Mouse (Mus musculus) heart, embryonic 11.5 days (tissue): ENCODE measurements around the gene Iqcf5. TPM values are rescaled to one million over a fixed set of nuclear protein-coding genes. Genes with fewer than 3 reads are reported as not detected.

ENCODE experiments used
- ATAC-seq: fragments of 200-750 bp; cut with Nextera tagmentation; replicated peaks from 2 replicates; pipeline ENCODE4 v1.8.0; 2017; ENCODE audit warnings: moderate library complexity; ENCODE audit not compliant: insufficient number of reproducible peaks, low FRiP score, low TSS enrichment
- H3K27ac ChIP-seq: fragments of 300-500 bp; sonication (generic); 2 replicates; pipeline ENCODE4 v1.5.1; 2014; ENCODE audit warnings: mild to moderate bottlenecking, low read depth, low read length
- H3K27me3 ChIP-seq: fragments of 300-500 bp; sonication (generic); 2 replicates; pipeline ENCODE4 v1.6.1; 2014; ENCODE audit warnings: mild to moderate bottlenecking, low read length, mixed read lengths; ENCODE audit not compliant: control insufficient read depth, insufficient read depth
- H3K36me3 ChIP-seq: fragments of 300-500 bp; sonication (generic); 2 replicates; pipeline ENCODE4 v1.6.1; 2014; ENCODE audit warnings: mild to moderate bottlenecking, low read length, moderate library complexity, mixed read lengths; ENCODE audit not compliant: control insufficient read depth, insufficient read depth
- H3K4me1 ChIP-seq: fragments of 300-500 bp; sonication (generic); 2 replicates; pipeline ENCODE4 v1.6.1; 2014; ENCODE audit warnings: low read length; ENCODE audit not compliant: control insufficient read depth, insufficient read depth
- H3K4me2 ChIP-seq: fragments of 300-500 bp; sonication (generic); 2 replicates; pipeline ENCODE4 v1.6.1; 2014; ENCODE audit warnings: mild to moderate bottlenecking, moderate library complexity
- H3K4me3 ChIP-seq: fragments of 300-500 bp; sonication (generic); 2 replicates; pipeline ENCODE4 v1.5.1; 2014; ENCODE audit warnings: low read depth, low read length
- H3K9ac ChIP-seq: fragments of 300-500 bp; sonication (generic); 2 replicates; pipeline ENCODE4 v1.6.1; 2014; ENCODE audit warnings: mild to moderate bottlenecking, low read depth, low read length, moderate library complexity
- H3K9me3 ChIP-seq: fragments of 300-500 bp; sonication (generic); replicated peaks from 2 replicates; pipeline ENCODE4 v1.6.1; 2016; ENCODE audit warnings: low read length; ENCODE audit not compliant: control insufficient read depth
- WGBS: fragments of 180-500 bp; shearing (Covaris S2); extraction: QIAGEN DNeasy Blood & Tissue Kit; methylation state at CpG from one replicate; pipeline ENCODE4 v1.1.7; 2014; ENCODE audit not compliant: insufficient replicate concordance; 5-methylcytosine and 5-hydroxymethylcytosine counted together
- polyA plus RNA-seq: library from polyadenylated mRNA; unstranded; fragments of >200 nt; fragmentation: Nextera tagmentation; extraction: Ambion mirVana; gene quantifications from 2 replicates; pipeline ENCODE4 v1.2.1, GENCODE M21; 2014

Gene Iqcf5
- polyA plus RNA-seq, 1 experiment from 2014 or later = not detected

- Histone ChIP-seq H3K9me3 (no peaks in the 10 kb centered on the region), H3K4me2 (peak within 1 kb of the TSS; percentile 77), H3K4me3 (peak within 1 kb of the TSS; percentile 57), H3K9ac (peak within 1 kb of the TSS; percentile 63), H3K36me3 (no peaks in the 10 kb centered on the region), H3K27ac (no peak within 1 kb of the TSS), H3K4me1 (peaks cover 28% of the 10 kb centered on the region), H3K27me3 (no peaks in the 10 kb centered on the region)
- under 1% methylated on average over 41 of the region's 41 CpGs for WGBS
- peak; percentile 98 for ATAC-seq
Measured at GRCm38 (mm10) chr9:106476924-106477484, 37.4 kb upstream of the Iqcf5 start, which contains the start of gene Parp3. TSS of gene Parp3 (minus strand) at chr9:106476949.

GRCm38 (mm10) chr9:106477649-106478048 lies 36.7 kb upstream of the Iqcf5 start:
- H3K9me3 ChIP-seq = no peaks in the 10 kb centered on the region
- no peak overlapping the region for H3K27ac ChIP-seq
- 2% methylated on average over 16 of the region's 16 CpGs for WGBS
- peak overlapping the region; percentile 77 for H3K4me2 ChIP-seq
- H3K9ac ChIP-seq = peak overlapping the region; percentile 63
- H3K27me3 ChIP-seq = no peaks in the 10 kb centered on the region
- no peak for ATAC-seq
- H3K36me3 ChIP-seq = peaks cover under 1% of the 10 kb centered on the region; the same call in 1 of the 2 replicates
- H3K4me1 ChIP-seq = peaks cover 23% of the 10 kb centered on the region
- H3K4me3 ChIP-seq = peak overlapping the region; percentile 57

GRCm38 (mm10) chr9:106478101-106478500 lies 36.3 kb upstream of the Iqcf5 start:
- H3K4me2 ChIP-seq = peak overlapping the region; percentile 77
- peaks cover 5% of the 10 kb centered on the region for H3K36me3 ChIP-seq
- peaks cover 23% of the 10 kb centered on the region for H3K4me1 ChIP-seq
- H3K9ac ChIP-seq = peak overlapping the region; percentile 63; the same call in 1 of the 2 replicates
- no peak for ATAC-seq
- no peaks in the 10 kb centered on the region for H3K9me3 ChIP-seq
- H3K27ac ChIP-seq = no peak overlapping the region
- H3K27me3 ChIP-seq = no peaks in the 10 kb centered on the region
- peak overlapping the region; percentile 57 for H3K4me3 ChIP-seq
- 77% methylated on average over 9 of the region's 9 CpGs for whole genome bisulfite sequencing

GRCm38 (mm10) chr9:106480541-106480940 lies 33.8 kb upstream of the Iqcf5 start:
- H3K4me3 ChIP-seq = no peak overlapping the region
- H3K9ac ChIP-seq = no peak overlapping the region
- WGBS = 90% methylated on average over 7 of the region's 7 CpGs
- no peak overlapping the region for H3K4me2 ChIP-seq
- peaks cover 13% of the 10 kb centered on the region for H3K4me1 ChIP-seq
- no peak overlapping the region for H3K27ac ChIP-seq
- ATAC-seq = no peak
- peaks cover 21% of the 10 kb centered on the region for H3K36me3 ChIP-seq
- H3K9me3 ChIP-seq = no peaks in the 10 kb centered on the region
- H3K27me3 ChIP-seq = no peaks in the 10 kb centered on the region

GRCm38 (mm10) chr9:106481075-106481474 lies 33.3 kb upstream of the Iqcf5 start:
- 92% methylated on average over 15 of the region's 15 CpGs for WGBS

GRCm38 (mm10) chr9:106481676-106482075 lies 32.7 kb upstream of the Iqcf5 start:
- Histone ChIP-seq H3K36me3 (peaks cover 21% of the 10 kb centered on the region), H3K27me3 (no peaks in the 10 kb centered on the region), H3K9ac (no peak overlapping the region), H3K9me3 (no peaks in the 10 kb centered on the region), H3K4me3 (no peak overlapping the region), H3K27ac (no peak overlapping the region), H3K4me2 (no peak overlapping the region), H3K4me1 (peaks cover 3% of the 10 kb centered on the region)
- no peak for ATAC-seq
- 89% methylated on average over 13 of the region's 13 CpGs for WGBS

More at GRCm38 (mm10) chr9:106481075-106481474, 33.3 kb upstream of the Iqcf5 start:
- no peak overlapping the region for H3K4me2 ChIP-seq
- no peak for ATAC-seq
- no peaks in the 10 kb centered on the region for H3K27me3 ChIP-seq
- H3K9me3 ChIP-seq = no peaks in the 10 kb centered on the region
- no peak overlapping the region for H3K27ac ChIP-seq
- H3K4me3 ChIP-seq = no peak overlapping the region
- H3K9ac ChIP-seq = no peak overlapping the region
- peaks cover 21% of the 10 kb centered on the region for H3K36me3 ChIP-seq
- peaks cover 9% of the 10 kb centered on the region for H3K4me1 ChIP-seq

- Histone ChIP-seq H3K4me1 (peaks cover 3% of the 10 kb centered on the region), H3K4me2 (no peak overlapping the region), H3K4me3 (no peak overlapping the region), H3K36me3 (peaks cover 21% of the 10 kb centered on the region), H3K27me3 (no peaks in the 10 kb centered on the region), H3K9ac (no peak overlapping the region), H3K27ac (no peak overlapping the region), H3K9me3 (no peaks in the 10 kb centered on the region)
- no peak for ATAC-seq
- WGBS = 83% methylated on average over 17 of the region's 17 CpGs
Measured at GRCm38 (mm10) chr9:106482578-106483115, 31.7 kb upstream of the Iqcf5 start.

- no peak overlapping the region for H3K4me2 ChIP-seq
- H3K4me3 ChIP-seq = no peak overlapping the region
- no peak overlapping the region for H3K9ac ChIP-seq
- H3K4me1 ChIP-seq = peaks cover 1% of the 10 kb centered on the region
- no peak overlapping the region for H3K27ac ChIP-seq
- peaks cover 21% of the 10 kb centered on the region for H3K36me3 ChIP-seq
- no peaks in the 10 kb centered on the region for H3K9me3 ChIP-seq
- no peaks in the 10 kb centered on the region for H3K27me3 ChIP-seq
- no peak for ATAC-seq
- 94% methylated on average over 10 of the region's 10 CpGs for WGBS
Measured at GRCm38 (mm10) chr9:106483136-106483535, 31.2 kb upstream of the Iqcf5 start.

GRCm38 (mm10) chr9:106483606-106484005 lies 30.8 kb upstream of the Iqcf5 start:
- Histone ChIP-seq H3K4me2 (no peak overlapping the region), H3K27me3 (no peaks in the 10 kb centered on the region), H3K4me1 (no peaks in the 10 kb centered on the region), H3K9me3 (no peaks in the 10 kb centered on the region), H3K9ac (no peak overlapping the region), H3K4me3 (no peak overlapping the region), H3K36me3 (peaks cover 21% of the 10 kb centered on the region), H3K27ac (no peak overlapping the region)
- ATAC-seq = no peak
- WGBS = 88% methylated on average over 17 of the region's 17 CpGs
